Mouse (Mus musculus) stomach, postnatal 0 days (tissue): ENCODE data around the gene Ifnar2.

Experiments
- CTCF ChIP-seq: IDR thresholded peaks from 2 replicates; pipeline ENCODE4 v1.5.1; 2016; ENCODE audit warnings: antibody characterized with exemption, low read depth, mild to moderate bottlenecking, moderate library complexity
- EP300 ChIP-seq: optimal IDR thresholded peaks from 2 replicates; pipeline ENCODE3; 2016; ENCODE audit warnings: antibody characterized with exemption

GRCm38 (mm10) chr16:91404187-91404586 is 31.6 kb downstream of the Ifnar2 start:
- TF ChIP-seq CTCF, result no peak
- TF ChIP-seq EP300, result no peak
